Mouse (Mus musculus) embryonic facial prominence, embryonic 15.5 days (tissue): Measurements from ENCODE around the gene Wscd1. TPM values are rescaled to one million over a fixed set of nuclear protein-coding genes. Genes with fewer than 3 reads are reported as not detected.
A peak's percentile ranks its signal among the peaks of the same experiment; 100 is the strongest.

ENCODE experiments used
- ATAC-seq: fragments of 200-750 bp; cut with Nextera tagmentation; 2 replicates; pipeline ENCODE4 v1.8.0; 2017; ENCODE audit warnings: low read depth, moderate TSS enrichment; ENCODE audit not compliant: insufficient number of reproducible peaks, low FRiP score, low TSS enrichment
- H3K27ac ChIP-seq: fragments of 300-500 bp; sonication (generic); replicated peaks from 2 replicates; pipeline ENCODE4 v1.5.1; 2015; ENCODE audit warnings: mild to moderate bottlenecking, inconsistent platforms
- H3K27me3 ChIP-seq: fragments of 300-500 bp; sonication (generic); 2 replicates; pipeline ENCODE4 v1.6.1; 2015; ENCODE audit warnings: inconsistent platforms
- H3K36me3 ChIP-seq: fragments of 300-500 bp; sonication (generic); 2 replicates; pipeline ENCODE4 v1.6.1; 2015; ENCODE audit warnings: mild to moderate bottlenecking, inconsistent platforms
- H3K4me1 ChIP-seq: fragments of 300-500 bp; sonication (generic); 2 replicates; pipeline ENCODE4 v1.6.1; 2015; ENCODE audit warnings: inconsistent platforms
- H3K4me2 ChIP-seq: fragments of 300-500 bp; sonication (generic); replicated peaks from 2 replicates; pipeline ENCODE4 v1.6.1; 2015; ENCODE audit warnings: mild to moderate bottlenecking, inconsistent platforms
- H3K4me3 ChIP-seq: fragments of 300-500 bp; sonication (generic); replicated peaks from 2 replicates; pipeline ENCODE4 v1.5.1; 2015; ENCODE audit warnings: mild to moderate bottlenecking, inconsistent platforms
- H3K9ac ChIP-seq: fragments of 300-500 bp; sonication (generic); 2 replicates; pipeline ENCODE4 v1.6.1; 2015; ENCODE audit warnings: inconsistent platforms
- H3K9me3 ChIP-seq: fragments of 300-500 bp; sonication (generic); replicated peaks from 2 replicates; pipeline ENCODE4 v1.6.1; 2016; ENCODE audit warnings: inconsistent platforms
- WGBS: fragments of 180-500 bp; shearing (Covaris S2); methylation state at CpG from one replicate; pipeline ENCODE4 v1.1.7; 2015; 5-methylcytosine and 5-hydroxymethylcytosine counted together
- polyA plus RNA-seq: library from polyadenylated mRNA; unstranded; fragments of >200 nt; fragmentation: Nextera tagmentation; extraction: Ambion mirVana; gene quantifications from 2 replicates; pipeline ENCODE4 v1.2.1, GENCODE M21; 2015

Wscd1 gene
- 6.1 and 6.2 TPM in 2 replicates for polyA plus RNA-seq

- Histone ChIP-seq H3K27me3 (peaks cover 43% of the 10 kb centered on the region), H3K36me3 (no peaks in the 10 kb centered on the region), H3K9me3 (no peaks in the 10 kb centered on the region), H3K4me3 (peak within 1 kb of the TSS; percentile 51), H3K4me1 (peaks cover 13% of the 10 kb centered on the region), H3K9ac (no peak within 1 kb of the TSS), H3K27ac (no peak within 1 kb of the TSS), H3K4me2 (peak within 1 kb of the TSS; percentile 90)
- no peak for ATAC-seq
- WGBS = 7% methylated on average over 5 of the region's 5 CpGs
These were observed at the start of gene Wscd1 for GRCm38 (mm10) chr11:71749671-71750070. Wscd1 (plus strand) TSS chr11:71749920.

DNA sequence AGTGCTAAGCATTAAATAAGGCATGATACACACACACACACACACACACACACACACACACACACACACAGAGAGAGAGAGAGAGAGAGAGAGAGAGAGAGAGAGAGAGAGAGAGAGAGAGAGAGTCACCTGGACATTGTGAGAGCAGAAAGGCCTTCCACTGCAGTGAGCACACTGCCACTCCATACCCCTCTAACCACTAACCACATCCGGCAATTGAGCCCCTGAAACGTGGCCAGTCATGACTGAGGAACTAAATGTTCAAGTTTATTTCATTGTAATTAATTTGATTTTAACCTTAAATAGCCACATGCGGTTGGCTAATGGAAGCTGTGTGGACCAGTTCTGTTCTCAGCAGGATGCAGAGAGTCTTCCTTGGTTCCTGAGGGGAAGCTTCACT, 21.7 kb upstream of the Wscd1 start:
- ATAC-seq = no peak
- no peak overlapping the region for H3K4me2 ChIP-seq
- H3K4me3 ChIP-seq = no peak overlapping the region
- H3K9ac ChIP-seq = no peak overlapping the region
- no peaks in the 10 kb centered on the region for H3K36me3 ChIP-seq
- WGBS = 61% methylated on average over 3 of the region's 3 CpGs
- H3K27me3 ChIP-seq = no peaks in the 10 kb centered on the region
- no peak overlapping the region for H3K27ac ChIP-seq
- H3K4me1 ChIP-seq = no peaks in the 10 kb centered on the region
- H3K9me3 ChIP-seq = no peaks in the 10 kb centered on the region

GRCm38 (mm10) chr11:71729287-71729686, 20.4 kb upstream of the Wscd1 start:
- H3K27me3 ChIP-seq = no peaks in the 10 kb centered on the region
- no peaks in the 10 kb centered on the region for H3K36me3 ChIP-seq
- H3K9me3 ChIP-seq = no peaks in the 10 kb centered on the region
- ATAC-seq = no peak
- H3K4me2 ChIP-seq = no peak overlapping the region
- H3K9ac ChIP-seq = no peak overlapping the region
- no peak overlapping the region for H3K27ac ChIP-seq
- no peaks in the 10 kb centered on the region for H3K4me1 ChIP-seq
- WGBS = 54% methylated on average over 3 of the region's 3 CpGs
- no peak overlapping the region for H3K4me3 ChIP-seq

- no peak for ATAC-seq
- Histone ChIP-seq H3K4me2 (no peak overlapping the region), H3K36me3 (no peaks in the 10 kb centered on the region), H3K4me1 (no peaks in the 10 kb centered on the region), H3K4me3 (no peak overlapping the region), H3K9ac (no peak overlapping the region), H3K9me3 (no peaks in the 10 kb centered on the region), H3K27ac (no peak overlapping the region), H3K27me3 (no peaks in the 10 kb centered on the region)
- WGBS = 59% methylated on average over 4 of the region's 4 CpGs
These were observed 15.9 kb upstream of the Wscd1 start for GRCm38 (mm10) chr11:71733771-71734170.

GRCm38 (mm10) chr11:71737106-71737505, 12.6 kb upstream of the Wscd1 start:
- H3K4me2 ChIP-seq = no peak overlapping the region
- no peak overlapping the region for H3K27ac ChIP-seq
- no peaks in the 10 kb centered on the region for H3K4me1 ChIP-seq
- peaks cover 8% of the 10 kb centered on the region; the same call in 1 of the 2 replicates for H3K27me3 ChIP-seq
- no peak for ATAC-seq
- H3K9ac ChIP-seq = no peak overlapping the region
- no peaks in the 10 kb centered on the region for H3K9me3 ChIP-seq
- no peaks in the 10 kb centered on the region for H3K36me3 ChIP-seq
- H3K4me3 ChIP-seq = no peak overlapping the region
- 33% methylated on average over 5 of the region's 5 CpGs for WGBS

GRCm38 (mm10) chr11:71738501-71739045, 11.1 kb upstream of the Wscd1 start:
- no peak for ATAC-seq
- 65% methylated on average over 2 of the region's 2 CpGs for WGBS
- Histone ChIP-seq H3K9me3 (no peaks in the 10 kb centered on the region), H3K9ac (no peak overlapping the region), H3K4me3 (no peak overlapping the region), H3K27me3 (peaks cover 8% of the 10 kb centered on the region; the same call in 1 of the 2 replicates), H3K36me3 (no peaks in the 10 kb centered on the region), H3K4me2 (no peak overlapping the region), H3K27ac (no peak overlapping the region), H3K4me1 (no peaks in the 10 kb centered on the region)

DNA sequence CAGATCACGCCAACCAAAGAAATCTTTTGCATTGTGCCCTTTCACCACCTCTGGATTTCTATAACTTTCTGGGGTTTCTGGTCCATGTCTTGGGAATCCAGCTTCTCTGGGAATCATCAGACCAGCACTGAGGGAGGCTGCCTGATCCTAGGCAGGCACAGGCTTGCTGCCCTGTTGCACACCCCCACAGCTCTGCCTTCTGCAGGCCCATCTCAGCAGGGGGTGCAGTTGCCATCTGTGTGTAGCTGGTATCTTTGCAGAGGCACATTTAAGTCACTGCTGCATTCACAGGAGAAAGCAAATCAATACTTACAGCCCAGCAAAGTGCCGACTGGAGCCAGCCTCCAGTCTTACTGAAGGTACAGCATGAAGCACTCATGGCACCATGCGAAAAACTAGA, 3.8 kb upstream of the Wscd1 start:
- H3K4me1 ChIP-seq = peaks cover 3% of the 10 kb centered on the region
- no peak overlapping the region for H3K9ac ChIP-seq
- H3K27me3 ChIP-seq = peaks cover 15% of the 10 kb centered on the region
- H3K36me3 ChIP-seq = no peaks in the 10 kb centered on the region
- H3K4me3 ChIP-seq = no peak overlapping the region
- H3K9me3 ChIP-seq = no peaks in the 10 kb centered on the region
- no peak overlapping the region for H3K4me2 ChIP-seq
- no peak overlapping the region for H3K27ac ChIP-seq
- 70% methylated on average over 3 of the region's 3 CpGs for WGBS
- no peak for ATAC-seq

GRCm38 (mm10) chr11:71747719-71748118, 2.0 kb upstream of the Wscd1 start:
- WGBS = 73% methylated on average over 7 of the region's 7 CpGs
- H3K27ac ChIP-seq = no peak overlapping the region
- no peaks in the 10 kb centered on the region for H3K36me3 ChIP-seq
- H3K9ac ChIP-seq = no peak overlapping the region
- H3K4me3 ChIP-seq = no peak overlapping the region
- peaks cover 13% of the 10 kb centered on the region for H3K4me1 ChIP-seq
- peaks cover 33% of the 10 kb centered on the region for H3K27me3 ChIP-seq
- H3K4me2 ChIP-seq = no peak overlapping the region
- H3K9me3 ChIP-seq = no peaks in the 10 kb centered on the region
- no peak for ATAC-seq

DNA sequence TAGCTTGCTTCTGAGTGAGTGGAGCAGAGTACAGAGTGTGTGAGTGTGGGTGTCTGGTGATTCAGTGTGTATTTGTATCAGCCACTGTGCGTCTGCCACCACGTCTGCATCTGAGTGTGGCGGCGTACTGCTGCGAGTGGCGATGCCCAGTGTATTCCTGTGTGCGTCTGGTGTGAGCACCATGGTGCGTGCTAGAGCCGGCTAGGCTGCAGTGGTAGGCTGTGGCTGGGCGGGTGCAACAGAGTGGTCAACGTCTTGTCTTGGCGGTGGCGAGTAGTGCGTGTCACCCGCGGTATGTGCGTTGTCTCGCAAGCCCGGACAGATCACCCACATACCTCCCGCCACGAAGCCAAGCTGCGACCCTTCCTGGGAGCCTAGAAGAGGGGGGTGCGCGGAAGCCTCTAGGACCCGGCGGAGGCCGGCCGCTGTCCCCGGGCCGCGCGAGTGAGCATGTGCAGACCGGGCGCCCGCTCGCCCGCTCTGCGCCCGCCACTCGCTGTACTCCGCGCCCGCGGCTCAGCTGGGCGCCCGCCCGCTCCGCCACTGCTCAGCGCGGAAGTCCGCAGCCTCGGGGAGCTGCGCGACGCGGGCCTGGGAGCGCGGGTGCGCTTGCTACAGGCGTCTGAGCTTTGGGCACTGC, 934 bp downstream of the Wscd1 start:
- 2% methylated on average over 58 of the region's 60 CpGs for WGBS
- no peak overlapping the region for H3K27ac ChIP-seq
- peak overlapping the region; percentile 51 for H3K4me3 ChIP-seq
- H3K36me3 ChIP-seq = no peaks in the 10 kb centered on the region
- H3K9ac ChIP-seq = no peak overlapping the region
- peaks cover 49% of the 10 kb centered on the region for H3K27me3 ChIP-seq
- peaks cover 13% of the 10 kb centered on the region for H3K4me1 ChIP-seq
- ATAC-seq = peak; percentile 63
- H3K9me3 ChIP-seq = no peaks in the 10 kb centered on the region
- peak overlapping the region; percentile 90 for H3K4me2 ChIP-seq

GRCm38 (mm10) chr11:71751174-71751611, 1.5 kb downstream of the Wscd1 start:
- Histone ChIP-seq H3K9ac (no peak overlapping the region), H3K36me3 (no peaks in the 10 kb centered on the region), H3K4me2 (peak overlapping the region; percentile 90), H3K4me1 (peaks cover 13% of the 10 kb centered on the region), H3K27ac (no peak overlapping the region), H3K9me3 (no peaks in the 10 kb centered on the region), H3K4me3 (peak overlapping the region; percentile 51), H3K27me3 (peaks cover 50% of the 10 kb centered on the region)
- WGBS = under 1% methylated on average over 40 of the region's 41 CpGs
- ATAC-seq = no peak

- H3K9me3 ChIP-seq = no peaks in the 10 kb centered on the region
- H3K27ac ChIP-seq = no peak overlapping the region
- peaks cover 50% of the 10 kb centered on the region for H3K27me3 ChIP-seq
These were observed 2.0 kb downstream of the Wscd1 start for GRCm38 (mm10) chr11:71751689-71752088.

GRCm38 (mm10) chr11:71752626-71753025, 2.9 kb downstream of the Wscd1 start:
- Histone ChIP-seq H3K36me3 (no peaks in the 10 kb centered on the region), H3K27me3 (peaks cover 50% of the 10 kb centered on the region), H3K4me3 (no peak overlapping the region), H3K27ac (no peak overlapping the region), H3K9ac (no peak overlapping the region), H3K4me2 (no peak overlapping the region), H3K4me1 (peaks cover 13% of the 10 kb centered on the region), H3K9me3 (no peaks in the 10 kb centered on the region)
- no peak for ATAC-seq
- 78% methylated on average over 3 of the region's 3 CpGs for WGBS

More at GRCm38 (mm10) chr11:71751689-71752088, 2.0 kb downstream of the Wscd1 start:
- no peaks in the 10 kb centered on the region for H3K36me3 ChIP-seq
- H3K4me1 ChIP-seq = peaks cover 13% of the 10 kb centered on the region
- no peak for ATAC-seq
- 32% methylated on average over 12 of the region's 12 CpGs for WGBS
- no peak overlapping the region for H3K9ac ChIP-seq
- H3K4me3 ChIP-seq = peak overlapping the region; percentile 51
- peak overlapping the region; percentile 90 for H3K4me2 ChIP-seq
